Mouse (Mus musculus): Measurements from ENCODE around the gene Sdc4.

The Sdc4 gene

GRCm38 (mm10) chr2:164431676-164432465 lies 11.8 kb downstream of the Sdc4 start:
- no peak for DNase-seq (ENCODE audit: low spot score)

DNA sequence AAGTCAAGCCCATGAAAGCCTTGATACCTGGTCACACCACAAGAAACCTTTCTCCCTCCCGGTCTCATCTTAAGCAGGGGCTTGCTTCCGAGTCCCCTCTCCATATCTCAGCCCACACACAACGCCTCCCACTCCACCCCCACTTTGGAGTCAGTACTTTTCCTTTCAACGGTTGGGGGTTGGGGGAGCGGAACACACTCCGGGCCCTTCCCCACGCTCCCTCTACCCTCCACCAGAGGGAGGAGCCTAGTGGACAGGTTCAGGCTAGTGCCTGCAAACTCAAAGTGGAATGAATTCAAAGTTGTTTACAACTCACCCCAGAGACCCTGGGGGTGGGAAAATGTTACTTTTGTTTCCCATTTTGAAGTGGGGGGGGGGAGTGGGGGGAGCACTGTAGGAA lies 13.0 kb downstream of the Sdc4 start:
- DNase-seq (ENCODE audit: low spot score), result peak; percentile 44

GRCm38 (mm10) chr2:164429881-164430615 lies 13.6 kb downstream of the Sdc4 start:
- no peak for DNase-seq (ENCODE audit: low spot score)

- no peak for DNase-seq (ENCODE audit: low spot score)
Observed at GRCm38 (mm10) chr2:164428451-164428850, 15.2 kb downstream of the Sdc4 start.

DNA sequence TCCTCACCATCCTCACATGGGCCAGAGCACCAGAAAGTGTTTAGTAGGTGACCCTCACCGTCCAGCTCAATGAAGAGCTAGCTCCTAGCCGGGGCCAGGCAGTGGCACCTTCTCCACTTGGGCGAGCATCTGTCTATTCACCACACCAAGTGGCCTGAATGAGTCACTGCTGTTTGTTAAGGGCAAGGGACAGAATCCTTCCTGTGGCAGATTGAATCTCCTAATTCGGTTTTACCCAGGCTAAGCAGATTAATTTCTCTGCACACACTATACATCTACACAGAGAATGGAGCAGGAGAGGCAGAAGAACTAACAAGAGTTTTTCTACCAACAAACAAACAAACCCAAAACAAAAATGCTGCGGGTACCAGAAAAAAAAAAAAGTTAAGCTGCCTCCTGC lies 16.7 kb downstream of the Sdc4 start:
- DNase-seq (ENCODE audit: low spot score), result no peak

GRCm38 (mm10) chr2:164426121-164426520 lies 17.6 kb downstream of the Sdc4 start:
- peak; percentile 62 for DNase-seq (ENCODE audit: low spot score)

DNA sequence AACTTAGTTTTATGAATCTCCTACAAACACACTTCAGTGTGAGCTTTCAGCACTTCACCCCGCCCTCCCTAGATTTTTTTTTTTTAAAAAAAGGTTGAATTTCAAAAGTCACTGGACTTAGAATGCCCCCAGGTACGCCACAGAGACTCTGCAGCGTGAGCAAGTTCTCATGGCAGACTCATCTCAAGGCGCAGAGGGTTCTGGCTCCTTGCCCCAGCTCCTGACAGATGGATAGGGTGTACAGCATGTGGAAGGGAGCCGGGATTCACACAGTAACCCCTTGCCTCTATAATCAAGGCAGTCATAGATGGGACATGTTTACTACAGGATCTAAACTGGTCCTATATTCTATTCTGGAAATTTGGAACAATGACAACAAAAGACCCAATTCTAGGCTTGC lies 18.3 kb downstream of the Sdc4 start:
- DNase-seq (ENCODE audit: low spot score), result no peak

DNA sequence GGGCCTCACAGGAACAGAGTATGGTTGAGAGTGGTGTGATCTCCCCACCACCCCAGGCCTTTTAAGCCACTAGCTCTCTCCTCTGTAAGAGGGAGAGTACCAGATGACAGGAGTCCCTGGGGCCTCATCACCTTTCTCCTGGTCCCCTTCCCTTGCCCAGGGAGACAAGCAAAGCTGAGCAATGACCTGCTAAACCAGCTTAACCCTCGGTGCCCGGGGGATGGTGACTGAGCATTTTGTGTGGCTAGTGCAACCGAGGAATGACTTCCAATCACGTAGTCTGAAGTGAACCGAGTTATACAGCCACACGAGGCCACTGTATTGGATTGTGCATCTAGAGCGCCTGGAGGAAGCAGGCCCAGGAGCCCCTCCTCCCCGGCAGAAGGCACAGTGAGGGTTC lies 19.3 kb downstream of the Sdc4 start:
- DNase-seq (ENCODE audit: low spot score), result no peak

DNA sequence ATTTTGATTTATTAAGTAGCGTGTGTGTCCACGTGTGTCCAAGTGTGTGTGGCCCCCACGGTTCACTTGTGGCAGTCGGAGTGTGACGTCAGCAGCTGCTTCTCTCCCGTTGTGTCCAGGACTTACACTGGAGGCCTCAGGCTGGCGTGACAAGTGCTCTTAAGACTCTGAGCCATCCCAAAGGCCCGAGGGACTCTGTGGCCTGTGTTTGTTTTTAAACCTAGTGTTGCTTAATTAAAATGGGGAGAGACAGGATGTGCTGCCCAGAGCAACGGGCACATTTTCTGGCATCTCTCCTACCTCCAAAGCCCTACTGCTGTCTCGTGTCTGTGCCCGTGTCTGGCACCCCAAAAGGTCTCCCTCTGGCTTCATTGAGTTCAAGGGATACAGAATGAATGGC lies 20.2 kb downstream of the Sdc4 start:
- no peak for DNase-seq (ENCODE audit: low spot score)

- DNase-seq (ENCODE audit: low spot score), result no peak
Observed at GRCm38 (mm10) chr2:164422675-164423393, 20.9 kb downstream of the Sdc4 start.

- DNase-seq (ENCODE audit: low spot score), result no peak
Observed at GRCm38 (mm10) chr2:164421979-164422378, 21.7 kb downstream of the Sdc4 start.

GRCm38 (mm10) chr2:164421306-164421705 lies 22.4 kb downstream of the Sdc4 start:
- no peak for DNase-seq (ENCODE audit: low spot score)

DNA sequence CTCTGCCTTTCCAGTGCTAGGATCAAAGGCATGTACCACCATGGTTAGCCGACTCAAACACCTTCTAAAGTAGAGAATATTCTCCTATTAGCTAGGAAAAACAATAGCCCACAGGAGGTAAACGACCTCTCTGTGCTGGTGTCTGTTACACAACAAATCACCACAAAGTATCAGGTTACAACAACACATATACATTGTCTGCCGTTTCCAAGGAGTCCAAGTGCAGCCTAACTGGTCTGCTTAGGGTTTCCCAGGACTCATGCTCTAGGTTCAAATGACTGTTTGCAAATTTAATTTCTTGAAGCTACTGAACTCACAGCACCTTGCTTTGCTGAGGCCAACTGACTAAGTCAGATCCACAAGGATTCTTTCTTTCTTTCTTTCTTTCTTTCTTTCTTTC lies 24.2 kb downstream of the Sdc4 start:
- DNase-seq (ENCODE audit: low spot score), result peak; percentile 30

GRCm38 (mm10) chr2:164418308-164418875 lies 25.3 kb downstream of the Sdc4 start:
- no peak for DNase-seq (ENCODE audit: low spot score)

GRCm38 (mm10) chr2:164417198-164417597 lies 26.5 kb downstream of the Sdc4 start:
- peak; percentile 60 for DNase-seq (ENCODE audit: low spot score)

GRCm38 (mm10) chr2:164414581-164414980 lies 29.1 kb downstream of the Sdc4 start:
- DNase-seq (ENCODE audit: low spot score), result no peak

DNA sequence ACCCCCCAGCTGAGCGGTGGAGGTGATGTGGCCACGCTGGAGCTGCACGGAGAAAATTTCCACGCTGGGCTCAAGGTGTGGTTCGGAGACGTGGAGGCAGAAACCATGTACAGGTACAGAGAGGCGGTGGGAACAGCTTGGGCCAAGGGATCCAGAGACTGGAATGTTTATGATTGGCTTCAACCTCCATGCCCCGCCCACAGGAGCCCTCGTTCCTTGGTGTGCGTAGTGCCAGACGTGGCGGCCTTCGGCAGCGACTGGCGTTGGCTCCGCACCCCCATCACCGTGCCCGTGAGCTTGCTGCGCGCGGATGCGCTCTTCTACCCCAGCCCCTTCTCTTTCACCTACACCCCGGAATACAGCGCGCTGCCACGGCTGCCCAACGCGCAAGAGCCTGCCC lies 29.5 kb downstream of the Sdc4 start:
- no peak for DNase-seq (ENCODE audit: low spot score)

GRCm38 (mm10) chr2:164407708-164408107 lies 36.0 kb downstream of the Sdc4 start:
- DNase-seq (ENCODE audit: low spot score), result peak; percentile 83

DNA sequence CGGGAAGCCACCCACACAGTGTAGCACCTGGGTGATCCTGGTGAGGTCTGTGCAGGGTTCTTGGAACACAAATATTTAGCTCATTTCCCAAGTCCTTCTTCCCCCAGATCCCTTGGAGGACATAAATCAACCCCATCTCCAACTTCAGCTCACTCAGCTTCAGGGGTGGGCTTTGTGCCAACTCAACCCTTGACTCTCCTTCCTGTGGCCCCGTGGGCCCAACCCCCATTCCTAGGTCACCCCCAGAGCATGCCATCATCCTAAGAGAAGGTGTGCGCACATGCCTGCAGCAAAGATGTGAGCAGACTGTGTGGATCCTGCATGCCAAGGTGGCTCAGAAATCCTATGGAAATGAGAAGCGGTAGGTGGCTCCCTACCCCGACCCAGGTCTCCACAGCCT lies 38.2 kb downstream of the Sdc4 start:
- no peak for DNase-seq (ENCODE audit: low spot score)

GRCm38 (mm10) chr2:164405060-164405459 lies 38.6 kb downstream of the Sdc4 start, which contains the start of gene Matn4:
Gene Matn4 (minus strand): TSS chr2:164405160.
- DNase-seq (ENCODE audit: low spot score), result no peak

- peak; percentile 62 for DNase-seq (ENCODE audit: low spot score)
Observed at GRCm38 (mm10) chr2:164404082-164404990, 39.4 kb downstream of the Sdc4 start.
